Mouse (Mus musculus) kidney, adult 2 months (tissue): ENCODE data around the gene Gm16253. TPM values are rescaled to one million over a fixed set of nuclear protein-coding genes. Genes with fewer than 3 reads are reported as not detected.

ENCODE experiments used
- DNase-seq: peaks from one replicate; pipeline ENCODE4 v3.0.0; 2021
- H3K27ac ChIP-seq: fragments of 200-500 bp; 2 replicates; pipeline ENCODE4 v1.5.1; 2012; ENCODE audit warnings: low read depth, low read length, control low read depth, inconsistent platforms; ENCODE audit not compliant: insufficient read depth
- H3K27me3 ChIP-seq: fragments of 200-500 bp; replicated peaks from 2 replicates; pipeline ENCODE4 v1.6.1; 2012; ENCODE audit warnings: mild to moderate bottlenecking, moderate library complexity, low read length, inconsistent platforms; ENCODE audit not compliant: control insufficient read depth, insufficient read depth
- H3K36me3 ChIP-seq: fragments of 200-500 bp; 2 replicates; pipeline ENCODE4 v1.6.1; 2012; ENCODE audit warnings: mild to moderate bottlenecking, moderate library complexity, low read length, inconsistent platforms; ENCODE audit not compliant: control insufficient read depth, insufficient read depth
- H3K4me1 ChIP-seq: fragments of 200-500 bp; 2 replicates; pipeline ENCODE4 v1.6.1; 2011; ENCODE audit warnings: low read length; ENCODE audit not compliant: control insufficient read depth, insufficient read depth
- H3K4me3 ChIP-seq: fragments of 200-500 bp; 2 replicates; pipeline ENCODE4 v1.5.1; 2011; ENCODE audit warnings: mild to moderate bottlenecking, low read depth, low read length, control low read depth; ENCODE audit not compliant: insufficient read depth
- CTCF ChIP-seq: fragments of 200-500 bp; conservative IDR thresholded peaks from 2 replicates; pipeline ENCODE4 v1.5.1; 2011; ENCODE audit warnings: low read depth, mild to moderate bottlenecking, control low read depth, low read length, moderate library complexity, mixed read lengths; ENCODE audit not compliant: insufficient read depth, insufficient read length
- POLR2A ChIP-seq: fragments of 200-500 bp; IDR thresholded peaks from one replicate; pipeline ENCODE4 v1.6.1; 2011; ENCODE audit warnings: low read depth, low read length, control low read depth
- WGBS: fragments of 180-500 bp; shearing (Covaris S2); methylation state at CpG from one replicate; pipeline ENCODE4 v1.1.7; 2018; 5-methylcytosine and 5-hydroxymethylcytosine counted together
- polyA plus RNA-seq: library from polyadenylated mRNA; depleted of rRNA; stranded (reverse); fragments of >200 nt; gene quantifications from 2 replicates; pipeline ENCODE4 v1.2.3, GENCODE M21; 2012

Gm16253 gene
- polyA plus RNA-seq, 1 experiment, result not detected

- Histone ChIP-seq H3K4me3 (no peak overlapping the region), H3K4me1 (peaks cover 61% of the 10 kb centered on the region), H3K27me3 (no peaks in the 10 kb centered on the region), H3K36me3 (no peaks in the 10 kb centered on the region), H3K27ac (peak overlapping the region; percentile 96)
- peak; percentile 78 for DNase-seq
- WGBS, result 47% methylated on average over 19 of the region's 19 CpGs
- TF ChIP-seq POLR2A, result no peak
- no peak for TF ChIP-seq CTCF
Measured at GRCm38 (mm10) chr3:96573611-96574511, 2.9 kb upstream of the Gm16253 start.

- DNase-seq, result peak; percentile 95
- no peaks in the 10 kb centered on the region for H3K27me3 ChIP-seq
- H3K4me1 ChIP-seq, result peaks cover 61% of the 10 kb centered on the region
- WGBS, result 45% methylated on average over 8 of the region's 8 CpGs
- no peak overlapping the region for H3K4me3 ChIP-seq
- TF ChIP-seq POLR2A, result no peak
- no peak for TF ChIP-seq CTCF
- H3K36me3 ChIP-seq, result no peaks in the 10 kb centered on the region
- H3K27ac ChIP-seq, result peak overlapping the region; percentile 100
Measured at GRCm38 (mm10) chr3:96575272-96575984, 1.4 kb upstream of the Gm16253 start.

GRCm38 (mm10) chr3:96576005-96576658 is 652 bp upstream of the Gm16253 start:
- peak; percentile 96 for DNase-seq
- TF ChIP-seq CTCF (no peak), POLR2A (no peak)
- WGBS, result 15% methylated on average over 14 of the region's 14 CpGs
- Histone ChIP-seq H3K36me3 (no peaks in the 10 kb centered on the region), H3K4me3 (peak overlapping the region; percentile 29; the same call in 1 of the 2 replicates), H3K4me1 (peaks cover 56% of the 10 kb centered on the region), H3K27me3 (no peaks in the 10 kb centered on the region), H3K27ac (peak overlapping the region; percentile 100)

GRCm38 (mm10) chr3:96577566-96577965 is 782 bp downstream of the Gm16253 start:
- Histone ChIP-seq H3K4me1 (peaks cover 44% of the 10 kb centered on the region), H3K27me3 (no peaks in the 10 kb centered on the region), H3K27ac (peak overlapping the region; percentile 100), H3K4me3 (no peak overlapping the region), H3K36me3 (no peaks in the 10 kb centered on the region)
- WGBS, result 43% methylated on average over 4 of the region's 4 CpGs
- DNase-seq, result peak; percentile 43
- TF ChIP-seq POLR2A (no peak), CTCF (no peak)

GRCm38 (mm10) chr3:96578561-96579238 is 1.9 kb downstream of the Gm16253 start:
- Histone ChIP-seq H3K4me3 (no peak overlapping the region), H3K27me3 (no peaks in the 10 kb centered on the region), H3K27ac (peak overlapping the region; percentile 58), H3K36me3 (no peaks in the 10 kb centered on the region), H3K4me1 (peaks cover 39% of the 10 kb centered on the region)
- TF ChIP-seq CTCF (no peak), POLR2A (no peak)
- DNase-seq, result peak; percentile 21
- WGBS, result 78% methylated on average over 12 of the region's 12 CpGs

- H3K27ac ChIP-seq, result peak overlapping the region; percentile 65
- WGBS, result 75% methylated on average over 4 of the region's 4 CpGs
- TF ChIP-seq POLR2A (no peak), CTCF (no peak)
Measured at GRCm38 (mm10) chr3:96579239-96579750, 2.5 kb downstream of the Gm16253 start.

More at GRCm38 (mm10) chr3:96579239-96579750, 2.5 kb downstream of the Gm16253 start:
- Histone ChIP-seq H3K4me1 (peaks cover 33% of the 10 kb centered on the region), H3K27me3 (no peaks in the 10 kb centered on the region), H3K36me3 (no peaks in the 10 kb centered on the region), H3K4me3 (no peak overlapping the region)
- DNase-seq, result peak; percentile 8
